Mouse (Mus musculus) adrenal gland, postnatal 4 days (tissue): Measurements from ENCODE around the gene Calhm6. TPM values are rescaled to one million over a fixed set of nuclear protein-coding genes. Genes with fewer than 3 reads are reported as not detected.

Experiments used
- DNase-seq, 2 experiments: peaks; one replicate each; pipeline ENCODE4 v3.0.0; 2021 to 2022; ENCODE audit warnings: low spot score in 2 of 2, mixed read lengths in 2 of 2
- total RNA-seq, 2 experiments: library from RNA; stranded (reverse); gene quantifications; 2 replicates each; pipeline ENCODE4 v1.2.3; 2021

Calhm6 gene
- total RNA-seq, 2 experiments from 2014 or later = 1.0 to 1.3 TPM

DNA sequence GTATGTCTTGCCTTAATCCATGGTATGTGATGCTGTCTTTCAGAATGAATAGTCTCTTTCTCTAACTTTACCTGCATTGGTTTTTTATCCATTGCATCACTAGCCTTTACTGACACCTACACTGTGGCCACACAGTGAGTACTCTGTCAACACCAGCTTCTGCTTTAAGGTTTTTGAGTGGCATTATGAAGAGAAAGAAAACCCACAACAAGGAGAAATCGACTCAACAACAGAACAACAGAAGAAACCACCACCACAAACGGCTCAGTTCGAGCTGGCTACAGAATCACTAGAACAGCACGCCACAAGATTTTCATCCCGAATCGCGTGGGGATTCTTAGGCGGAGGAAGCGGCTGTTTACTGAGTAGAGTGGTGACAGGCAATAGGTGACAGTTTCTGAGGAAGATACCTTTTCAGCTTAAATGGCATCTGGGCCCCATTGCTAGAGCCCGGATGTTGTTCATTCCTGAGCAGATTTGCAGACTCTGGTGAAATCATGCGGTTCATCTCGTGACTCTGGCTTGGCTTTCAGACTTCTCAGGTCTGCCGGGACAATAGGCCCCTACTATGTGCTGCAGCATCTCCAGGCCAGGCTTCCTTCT is 16.8 kb downstream of the Calhm6 start:
- no peak for DNase-seq

DNA sequence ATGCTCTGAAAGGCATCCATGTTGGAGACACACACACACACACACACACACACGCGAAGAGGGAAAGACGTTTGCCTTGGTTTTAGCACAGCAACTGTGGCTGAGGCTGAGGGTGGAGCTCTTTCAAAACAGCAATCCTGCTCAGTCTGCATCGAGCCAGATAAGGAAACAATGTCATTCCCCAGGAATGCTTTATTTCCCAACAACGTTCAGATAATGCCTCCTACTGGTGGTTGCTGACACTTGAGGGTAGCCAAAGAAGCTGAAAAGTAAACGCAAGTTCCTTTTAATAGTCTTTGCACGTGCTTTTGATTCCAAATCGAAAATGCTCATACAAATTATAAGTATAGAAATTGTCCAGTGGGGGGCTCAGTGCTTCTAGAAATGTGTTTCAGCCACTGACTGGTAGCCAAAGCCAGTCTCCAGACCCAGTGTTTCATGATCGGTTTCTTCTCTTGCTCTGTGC is 31.3 kb downstream of the Calhm6 start, which contains the start of gene Calhm5:
Calhm5 (minus strand) TSS at position 102 of the 466 bp plus-strand sequence.
- no peak for DNase-seq

DNA sequence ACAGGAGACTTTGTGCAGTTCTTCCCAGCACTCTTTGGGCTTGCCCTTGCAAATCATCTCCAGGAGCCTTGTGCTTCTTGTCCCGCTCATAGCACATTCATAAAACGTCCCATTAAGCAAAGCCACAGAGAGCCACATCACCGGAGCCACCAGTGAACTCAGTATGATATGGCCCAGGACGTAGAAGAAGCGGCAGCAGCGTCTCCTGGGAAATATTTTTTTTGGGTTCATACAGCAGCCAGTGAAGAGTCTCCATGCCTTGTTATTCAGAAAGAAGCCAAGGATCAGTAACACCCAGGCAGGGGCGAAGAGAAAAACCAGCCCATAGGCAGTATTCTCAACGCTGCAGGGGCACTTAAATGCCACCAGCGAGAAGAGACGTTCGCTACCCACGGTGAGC is 31.8 kb downstream of the Calhm6 start:
- no peak for DNase-seq

DNA sequence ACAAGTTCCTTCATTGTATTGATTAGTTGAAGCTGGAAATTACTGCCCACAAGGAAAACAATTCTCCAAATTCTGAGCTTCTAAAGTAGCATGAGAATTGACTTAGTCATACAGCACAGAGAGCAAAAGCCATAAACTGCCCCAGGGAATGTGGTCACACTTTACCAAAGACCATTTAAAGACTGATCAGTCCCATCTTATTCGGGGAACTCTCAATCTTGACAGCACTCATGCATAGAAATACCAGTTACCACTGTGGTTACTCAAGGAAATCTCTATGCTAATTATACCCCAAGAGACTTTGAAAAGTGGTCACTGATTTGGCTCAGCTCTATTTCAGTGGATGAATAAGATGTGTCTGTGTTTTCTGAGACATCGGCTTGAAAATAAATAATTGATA is 32.6 kb downstream of the Calhm6 start:
- DNase-seq = no peak

DNA sequence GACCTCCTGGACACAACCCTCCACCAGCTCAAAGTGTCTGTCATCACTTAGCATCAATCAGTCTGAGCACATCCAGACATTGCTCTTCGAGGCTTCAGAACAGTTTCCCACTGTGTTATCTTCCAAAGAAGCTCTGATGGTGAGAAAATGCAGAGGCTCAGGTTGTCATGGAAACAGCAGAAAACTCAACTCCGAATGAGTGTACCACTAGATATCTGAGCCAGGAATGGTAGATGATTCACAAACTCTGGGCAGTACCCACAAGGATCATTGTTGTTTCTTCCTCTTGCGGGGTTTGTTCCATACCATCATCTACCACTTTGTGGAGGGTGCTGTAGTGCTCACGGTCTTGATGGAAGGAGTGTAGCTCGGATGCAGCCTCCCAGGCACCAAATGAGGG is 35.9 kb downstream of the Calhm6 start:
- no peak for DNase-seq

GRCm38 (mm10) chr10:34090481-34090880 is 37.3 kb downstream of the Calhm6 start:
- no peak for DNase-seq

DNA sequence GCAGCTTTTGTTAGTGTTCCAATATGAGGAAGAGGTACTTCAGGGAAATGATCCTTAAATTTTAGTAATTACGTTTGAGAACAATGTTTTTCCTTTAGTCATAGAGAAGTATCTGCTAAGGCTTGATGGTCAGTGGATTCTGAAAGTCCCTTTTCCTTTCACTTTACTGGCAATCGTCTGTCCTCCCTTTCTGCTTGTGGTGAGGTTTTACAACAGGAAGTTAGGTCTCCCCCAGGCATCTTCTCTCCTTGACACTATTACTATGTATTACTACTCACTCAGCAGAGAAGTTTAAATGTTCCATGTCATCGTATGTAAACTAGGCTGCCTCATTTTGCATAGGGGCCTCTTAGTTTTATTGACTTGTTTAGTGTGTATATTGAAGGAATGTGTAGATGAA is 38.3 kb downstream of the Calhm6 start:
- no peak for DNase-seq

DNA sequence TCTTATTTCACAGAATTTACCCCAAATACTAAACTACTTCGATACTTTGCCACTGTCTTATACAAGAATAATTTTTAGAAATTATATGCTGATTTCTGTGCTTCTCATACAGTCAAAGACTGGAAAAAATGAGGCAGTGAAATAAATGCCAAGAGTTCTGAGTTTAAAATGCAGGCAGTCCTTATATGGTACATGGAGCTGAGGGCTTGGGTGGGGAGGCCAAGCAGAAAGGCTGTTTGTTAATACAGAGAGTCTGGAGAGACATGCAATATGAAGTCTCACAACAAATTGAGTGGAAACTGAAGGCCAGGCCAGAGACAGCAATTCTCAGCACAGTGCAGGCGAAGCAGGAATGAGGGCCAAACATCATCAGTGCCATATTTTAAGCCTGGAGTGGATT is 39.3 kb downstream of the Calhm6 start:
- DNase-seq = no peak

DNA sequence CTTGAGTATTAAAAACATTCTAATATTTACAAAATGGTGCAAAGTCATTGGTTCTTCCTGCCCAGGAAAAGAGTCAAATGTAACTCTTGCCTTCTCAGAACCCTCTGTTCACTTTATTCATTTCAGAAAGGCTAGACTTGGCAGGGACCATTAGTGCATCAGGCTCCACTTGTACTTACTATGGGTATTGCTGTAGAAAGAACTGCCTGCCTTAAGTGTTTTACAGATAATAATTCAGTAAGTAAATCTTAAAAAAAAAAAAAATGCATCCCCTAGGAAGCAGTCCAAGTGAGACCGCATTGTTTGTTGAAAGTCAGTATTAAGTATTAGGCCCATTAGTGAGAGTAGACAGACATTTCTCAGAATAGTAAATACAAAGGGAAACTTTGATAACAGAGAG is 41.3 kb downstream of the Calhm6 start:
- DNase-seq = no peak

Other genes starting within 250 kb of the Calhm6 start
- under 1 TPM; 0.31 to 0.90 TPM for gene Rsph4a, start 222.9 kb downstream of the Calhm6 start, total RNA-seq
- 10 to 100 TPM; 29.1 to 29.5 TPM for gene Zup1, start 176.7 kb downstream of the Calhm6 start, total RNA-seq
- gene Rwdd1, start 108.4 kb downstream of the Calhm6 start, total RNA-seq = 10 to 100 TPM; 78.5 to 79.1 TPM
- gene Trappc3l, start 90.4 kb downstream of the Calhm6 start, total RNA-seq = not detected
- not detected for gene Calhm4, start 83.7 kb downstream of the Calhm6 start, total RNA-seq
- under 1 TPM; 0.17 to 0.31 TPM for gene Calhm5, start 31.5 kb downstream of the Calhm6 start, total RNA-seq
- 10 to 100 TPM; 15.4 to 17.8 TPM for gene Dse, start 79.7 kb upstream of the Calhm6 start, total RNA-seq
- gene Tspyl1, start 154.2 kb upstream of the Calhm6 start, total RNA-seq = 10 to 100 TPM; 61.4 to 65.3 TPM
- gene Tspyl4, start 169.5 kb upstream of the Calhm6 start, total RNA-seq = 10 to 100 TPM; 24.7 to 29.1 TPM